Mouse (Mus musculus) neural tube, embryonic 11.5 days (tissue): ENCODE measurements at regions not wholly inside any gene's neighbourhood (a gene's known extent, or its start where the extent isn't known, plus 50 kb on each side); places are given as distances from the start of the nearest gene placed in this dataset.

Source experiments
- ATAC-seq: fragments of 200-750 bp; cut with Nextera tagmentation; 2 replicates; pipeline ENCODE4 v1.8.0; 2017; ENCODE audit warnings: moderate number of reproducible peaks, mild to moderate bottlenecking, moderate TSS enrichment, moderate library complexity; ENCODE audit not compliant: insufficient read depth, low FRiP score, low TSS enrichment
- DNase-seq: peaks from one replicate; pipeline ENCODE4 v3.0.0-alpha.2; 2015; ENCODE audit warnings: low spot score
- H3K27ac ChIP-seq: fragments of 300-500 bp; sonication (generic); 2 replicates; pipeline ENCODE4 v1.5.1; 2014; ENCODE audit warnings: low read depth, mild to moderate bottlenecking, low read length
- H3K27me3 ChIP-seq: fragments of 300-500 bp; sonication (generic); 2 replicates; pipeline ENCODE4 v1.6.1; 2014; ENCODE audit warnings: mild to moderate bottlenecking, low read length, mixed read lengths; ENCODE audit not compliant: control insufficient read depth, insufficient read depth
- H3K36me3 ChIP-seq: fragments of 300-500 bp; sonication (generic); 2 replicates; pipeline ENCODE4 v1.6.1; 2014; ENCODE audit warnings: mild to moderate bottlenecking, low read length, moderate library complexity, mixed read lengths; ENCODE audit not compliant: control insufficient read depth, insufficient read depth
- H3K4me1 ChIP-seq: fragments of 300-500 bp; sonication (generic); 2 replicates; pipeline ENCODE4 v1.6.1; 2014; ENCODE audit warnings: low read length, mixed read lengths; ENCODE audit not compliant: control insufficient read depth, insufficient read depth
- H3K4me2 ChIP-seq: fragments of 300-500 bp; sonication (generic); 2 replicates; pipeline ENCODE4 v1.6.1; 2014; ENCODE audit warnings: low read depth, mild to moderate bottlenecking, moderate library complexity
- H3K4me3 ChIP-seq: fragments of 300-500 bp; sonication (generic); 2 replicates; pipeline ENCODE4 v1.5.1; 2014; ENCODE audit warnings: low read depth, low read length
- H3K9ac ChIP-seq: fragments of 300-500 bp; sonication (generic); 2 replicates; pipeline ENCODE4 v1.6.1; 2014; ENCODE audit warnings: mild to moderate bottlenecking, low read length
- H3K9me3 ChIP-seq: fragments of 300-500 bp; sonication (generic); 2 replicates; pipeline ENCODE4 v1.6.1; 2016; ENCODE audit warnings: low read length; ENCODE audit not compliant: control insufficient read depth
- WGBS: fragments of 180-500 bp; shearing (Covaris S2); extraction: QIAGEN DNeasy Blood & Tissue Kit; methylation state at CpG from one replicate; pipeline ENCODE4 v1.1.7; 2014; 5-methylcytosine and 5-hydroxymethylcytosine counted together

- H3K36me3 ChIP-seq: no peaks in the 10 kb centered on the region
- H3K9me3 ChIP-seq: no peaks in the 10 kb centered on the region
- H3K4me3 ChIP-seq: no peak overlapping the region
- H3K4me2 ChIP-seq: no peak overlapping the region
- ATAC-seq: no peak
- no peak overlapping the region for H3K27ac ChIP-seq
- H3K9ac ChIP-seq: no peak overlapping the region
- no peaks in the 10 kb centered on the region for H3K4me1 ChIP-seq
- H3K27me3 ChIP-seq: no peaks in the 10 kb centered on the region
- 30% methylated on average over 5 of the region's 5 CpGs for WGBS
- DNase-seq: peak; percentile 14
Observed at GRCm38 (mm10) chr4:29282169-29282568, 469.2 kb downstream of the Epha7 start.

GRCm38 (mm10) chr4:29301348-29301747, 488.4 kb downstream of the Epha7 start:
- Histone ChIP-seq H3K4me1 (no peaks in the 10 kb centered on the region), H3K36me3 (no peaks in the 10 kb centered on the region), H3K27ac (no peak overlapping the region), H3K4me3 (no peak overlapping the region), H3K4me2 (no peak overlapping the region), H3K9me3 (no peaks in the 10 kb centered on the region), H3K27me3 (no peaks in the 10 kb centered on the region), H3K9ac (no peak overlapping the region)
- 41% methylated on average over 1 of the region's 1 CpGs for WGBS
- ATAC-seq (no peak), DNase-seq (peak; percentile 35)

- no peaks in the 10 kb centered on the region for H3K4me1 ChIP-seq
- no peak overlapping the region for H3K27ac ChIP-seq
- DNase-seq: no peak
- no peak overlapping the region for H3K4me2 ChIP-seq
- no peaks in the 10 kb centered on the region for H3K36me3 ChIP-seq
- no peak for ATAC-seq
- no peaks in the 10 kb centered on the region for H3K27me3 ChIP-seq
- H3K9me3 ChIP-seq: no peaks in the 10 kb centered on the region
- H3K4me3 ChIP-seq: no peak overlapping the region
- no peak overlapping the region for H3K9ac ChIP-seq
Observed at GRCm38 (mm10) chr4:29303951-29304350, 491.0 kb downstream of the Epha7 start.

- DNase-seq: no peak
- H3K27ac ChIP-seq: no peak overlapping the region
- no peak overlapping the region for H3K9ac ChIP-seq
- no peak for ATAC-seq
- WGBS: 96% methylated on average over 1 of the region's 1 CpGs
- H3K27me3 ChIP-seq: no peaks in the 10 kb centered on the region
- H3K36me3 ChIP-seq: no peaks in the 10 kb centered on the region
- H3K9me3 ChIP-seq: no peaks in the 10 kb centered on the region
- H3K4me2 ChIP-seq: no peak overlapping the region
- no peaks in the 10 kb centered on the region for H3K4me1 ChIP-seq
- no peak overlapping the region for H3K4me3 ChIP-seq
Observed at GRCm38 (mm10) chr4:29307245-29307644, 494.3 kb downstream of the Epha7 start.

GRCm38 (mm10) chr4:29323921-29324320, 511.0 kb downstream of the Epha7 start:
- H3K36me3 ChIP-seq: no peaks in the 10 kb centered on the region
- no peaks in the 10 kb centered on the region for H3K4me1 ChIP-seq
- H3K9me3 ChIP-seq: no peaks in the 10 kb centered on the region
- no peaks in the 10 kb centered on the region for H3K27me3 ChIP-seq
- H3K4me3 ChIP-seq: no peak overlapping the region
- ATAC-seq (no peak), DNase-seq (no peak)
- H3K27ac ChIP-seq: no peak overlapping the region
- H3K9ac ChIP-seq: no peak overlapping the region
- WGBS: 94% methylated on average over 6 of the region's 6 CpGs
- no peak overlapping the region for H3K4me2 ChIP-seq

GRCm38 (mm10) chr4:29329145-29329544, 516.2 kb downstream of the Epha7 start:
- DNase-seq: no peak
- Histone ChIP-seq H3K27ac (no peak overlapping the region), H3K4me2 (no peak overlapping the region), H3K36me3 (no peaks in the 10 kb centered on the region), H3K4me3 (no peak overlapping the region), H3K9me3 (no peaks in the 10 kb centered on the region), H3K9ac (no peak overlapping the region), H3K4me1 (no peaks in the 10 kb centered on the region), H3K27me3 (no peaks in the 10 kb centered on the region)
- 77% methylated on average over 2 of the region's 2 CpGs for WGBS
- no peak for ATAC-seq

GRCm38 (mm10) chr4:29331747-29332146, 518.8 kb downstream of the Epha7 start:
- ATAC-seq (no peak), DNase-seq (no peak)
- H3K36me3 ChIP-seq: no peaks in the 10 kb centered on the region
- no peak overlapping the region for H3K4me2 ChIP-seq
- no peak overlapping the region for H3K9ac ChIP-seq
- H3K27ac ChIP-seq: no peak overlapping the region
- no peak overlapping the region for H3K4me3 ChIP-seq
- 80% methylated on average over 2 of the region's 2 CpGs for WGBS
- no peaks in the 10 kb centered on the region for H3K4me1 ChIP-seq
- no peaks in the 10 kb centered on the region for H3K9me3 ChIP-seq
- no peaks in the 10 kb centered on the region for H3K27me3 ChIP-seq

GRCm38 (mm10) chr4:29337245-29337644, 524.3 kb downstream of the Epha7 start:
- no peak overlapping the region for H3K4me3 ChIP-seq
- ATAC-seq (no peak), DNase-seq (no peak)
- H3K36me3 ChIP-seq: no peaks in the 10 kb centered on the region
- H3K27ac ChIP-seq: no peak overlapping the region
- WGBS: 89% methylated on average over 10 of the region's 10 CpGs
- H3K27me3 ChIP-seq: no peaks in the 10 kb centered on the region
- no peaks in the 10 kb centered on the region for H3K4me1 ChIP-seq
- no peak overlapping the region for H3K9ac ChIP-seq
- H3K9me3 ChIP-seq: no peaks in the 10 kb centered on the region
- no peak overlapping the region for H3K4me2 ChIP-seq

- ATAC-seq (no peak), DNase-seq (no peak)
- no peak overlapping the region for H3K27ac ChIP-seq
- H3K4me1 ChIP-seq: no peaks in the 10 kb centered on the region
- no peak overlapping the region for H3K9ac ChIP-seq
- no peak overlapping the region for H3K4me3 ChIP-seq
- 76% methylated on average over 1 of the region's 1 CpGs for WGBS
- no peaks in the 10 kb centered on the region for H3K36me3 ChIP-seq
- H3K27me3 ChIP-seq: no peaks in the 10 kb centered on the region
- no peak overlapping the region for H3K4me2 ChIP-seq
- H3K9me3 ChIP-seq: no peaks in the 10 kb centered on the region
Observed at GRCm38 (mm10) chr4:29362191-29362590, 549.3 kb downstream of the Epha7 start.
